Mouse (Mus musculus) ES-E14 (cell line): ENCODE data around the gene Ttc32. TPM values are rescaled to one million over a fixed set of nuclear protein-coding genes. Genes with fewer than 3 reads are reported as not detected.

Source experiments
- DNase-seq: peaks from one replicate; pipeline ENCODE4 v3.0.0-alpha.2; 2013; ENCODE audit warnings: low read depth, low spot score
- H3K27ac ChIP-seq: 2 replicates; pipeline ENCODE4 v1.5.1; 2012; ENCODE audit warnings: low read depth, mild to moderate bottlenecking, low read length, moderate library complexity, mixed read lengths; ENCODE audit not compliant: poor library complexity, insufficient read depth, severe bottlenecking
- H3K36me3 ChIP-seq: 2 replicates; pipeline ENCODE4 v1.6.1; 2012; ENCODE audit warnings: mild to moderate bottlenecking, low read length, moderate library complexity, mixed read lengths; ENCODE audit not compliant: control insufficient read depth, poor library complexity, insufficient read depth, severe bottlenecking
- H3K4me1 ChIP-seq, 2 experiments: fragments of 150-350 bp in 1 of 2; sonication (generic) in 1 of 2; 2 replicates each; pipeline ENCODE4 v1.6.1; 2012; ENCODE audit warnings: low read length in 2 of 2, mild to moderate bottlenecking in 1 of 2, mixed read lengths in 1 of 2; ENCODE audit not compliant: control insufficient read depth in 2 of 2, insufficient read depth in 2 of 2, poor library complexity in 1 of 2
- H3K4me3 ChIP-seq, 2 experiments: fragments of 150-350 bp in 1 of 2; sonication (generic) in 1 of 2; 2 replicates each; pipeline ENCODE4 v1.5.1; 2012; ENCODE audit warnings: low read length in 2 of 2, low read depth in 1 of 2, mild to moderate bottlenecking in 1 of 2, mixed read lengths in 1 of 2; ENCODE audit not compliant: insufficient read depth in 1 of 2, poor library complexity in 1 of 2, severe bottlenecking in 1 of 2
- H3K9ac ChIP-seq: 2 replicates; pipeline ENCODE4 v1.6.1; 2012; ENCODE audit warnings: low read depth, mild to moderate bottlenecking, low read length, mixed read lengths; ENCODE audit not compliant: poor library complexity, insufficient read depth, severe bottlenecking
- H3K9me3 ChIP-seq: fragments of 150-350 bp; sonication (generic); 2 replicates; pipeline ENCODE4 v1.6.1; 2012; ENCODE audit warnings: low read depth, mild to moderate bottlenecking, low read length; ENCODE audit not compliant: control insufficient read depth, insufficient read depth
- CHD2 ChIP-seq: IDR thresholded peaks from 2 replicates; pipeline ENCODE4 v1.6.1; 2014; ENCODE audit warnings: mild to moderate bottlenecking, low read depth, low read length, inconsistent platforms
- HCFC1 ChIP-seq: IDR thresholded peaks from 2 replicates; pipeline ENCODE4 v1.6.1; 2012; ENCODE audit warnings: low read length, inconsistent platforms, borderline replicate concordance; ENCODE audit not compliant: insufficient read depth
- MAFK ChIP-seq: IDR thresholded peaks from 2 replicates; pipeline ENCODE4 v1.6.1; 2014; ENCODE audit warnings: mild to moderate bottlenecking, low read depth, low read length, inconsistent platforms; ENCODE audit not compliant: insufficient read depth
- ZC3H11A ChIP-seq: IDR thresholded peaks from 2 replicates; pipeline ENCODE4 v1.6.1; 2012; ENCODE audit warnings: low read depth, mild to moderate bottlenecking, inconsistent platforms, low read length, borderline replicate concordance
- ZNF384 ChIP-seq: IDR thresholded peaks from 2 replicates; pipeline ENCODE4 v1.6.1; 2012; ENCODE audit warnings: low read depth, low read length, inconsistent platforms
- in situ Hi-C, 2 experiments: fragments of 600-800 bp; cut with MboI; formaldehyde crosslinking; loops; one replicate each; pipeline ENCODE4 v1.15.1; 2025; ENCODE audit warnings: low sequenced_read_pairs in 2 of 2, inconsistent platforms in 1 of 2; ENCODE audit not compliant: unreplicated experiment in 2 of 2
- total RNA-seq: library from RNA; depleted of rRNA; stranded (reverse); fragments of 300-350 nt; gene quantifications from 2 replicates; pipeline ENCODE4 v1.2.3, GENCODE M21; 2012; rRNA removed

The Ttc32 gene
- total RNA-seq, 1 experiment = 6.7 TPM

DNA sequence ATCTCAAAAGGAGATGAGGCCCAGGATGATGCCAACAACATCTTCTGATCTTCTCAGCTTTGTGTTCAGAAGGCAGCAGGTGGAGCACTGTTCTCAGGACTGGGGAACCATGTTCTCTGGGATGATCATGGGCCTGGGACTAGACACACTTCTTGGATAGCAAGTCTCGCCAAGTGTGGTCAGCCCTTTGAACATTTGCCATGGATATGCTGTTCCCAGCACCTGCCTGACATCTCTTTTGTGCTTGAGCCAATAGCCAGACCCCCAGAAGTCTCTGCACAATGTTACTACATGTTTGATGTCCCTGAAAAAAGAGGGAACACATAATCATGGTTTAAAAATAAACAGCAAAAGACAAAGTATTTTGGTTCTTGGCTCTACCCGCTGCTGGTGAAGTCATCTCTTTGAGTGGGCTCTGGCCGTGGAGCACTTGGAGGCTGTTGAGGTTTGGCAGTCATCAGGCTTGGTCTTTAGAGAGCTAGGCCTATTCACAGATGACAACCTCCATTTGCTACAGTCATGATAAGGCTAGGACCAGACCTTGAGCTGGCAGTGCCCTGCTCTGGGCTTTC is 47.8 kb downstream of the Ttc32 start:
- TF ChIP-seq ZC3H11A (no peak), HCFC1 (no peak), ZNF384 (no peak), MAFK (no peak), CHD2 (no peak)
- DNase-seq = no peak
- no peaks in the 10 kb centered on the region for H3K36me3 ChIP-seq
- H3K27ac ChIP-seq = no peak overlapping the region
- no peak overlapping the region for H3K4me3 ChIP-seq
- no peak overlapping the region for H3K9ac ChIP-seq
- in situ Hi-C loops = no loop called here
- no peaks in the 10 kb centered on the region for H3K9me3 ChIP-seq
- no peaks in the 10 kb centered on the region for H3K4me1 ChIP-seq

- no peak overlapping the region for H3K27ac ChIP-seq
- H3K4me3 ChIP-seq = no peak overlapping the region
- no peaks in the 10 kb centered on the region for H3K4me1 ChIP-seq
- in situ Hi-C loops = no loop called here
- TF ChIP-seq MAFK (no peak), ZC3H11A (no peak), HCFC1 (no peak), ZNF384 (no peak)
- no peak for DNase-seq
- no peak overlapping the region for H3K9ac ChIP-seq
- no peaks in the 10 kb centered on the region for H3K36me3 ChIP-seq
- no peaks in the 10 kb centered on the region for H3K9me3 ChIP-seq
These were observed 60.4 kb downstream of the Ttc32 start for GRCm38 (mm10) chr12:9090226-9090625.

Other genes with a start within 250 kb of the Ttc32 start
- 238 and 248 TPM in 2 replicates for gene Laptm4a, start 108.3 kb upstream of the Ttc32 start, total RNA-seq
- gene Matn3, start 82.1 kb upstream of the Ttc32 start, total RNA-seq = 2.5 and 5.3 TPM in 2 replicates
- 22.3 and 27.1 TPM in 2 replicates for gene Wdr35, start 56.1 kb upstream of the Ttc32 start, total RNA-seq